Mouse (Mus musculus) hindbrain, embryonic 13.5 days (tissue): Measurements from ENCODE around the gene Zfp385b. TPM values are rescaled to one million over a fixed set of nuclear protein-coding genes. Genes with fewer than 3 reads are reported as not detected.
A peak's percentile ranks its signal among the peaks of the same experiment; 100 is the strongest.

Experiments
- ATAC-seq: fragments of 200-750 bp; cut with Nextera tagmentation; 2 replicates; pipeline ENCODE4 v1.8.0; 2017; ENCODE audit warnings: moderate TSS enrichment; ENCODE audit not compliant: low FRiP score
- H3K27ac ChIP-seq: fragments of 300-500 bp; sonication (generic); 2 replicates; pipeline ENCODE4 v1.5.1; 2015; ENCODE audit warnings: inconsistent platforms, mild to moderate bottlenecking, moderate library complexity
- H3K27me3 ChIP-seq: fragments of 300-500 bp; sonication (generic); 2 replicates; pipeline ENCODE4 v1.6.1; 2015; ENCODE audit warnings: mild to moderate bottlenecking, inconsistent platforms
- H3K36me3 ChIP-seq: fragments of 300-500 bp; sonication (generic); 2 replicates; pipeline ENCODE4 v1.6.1; 2015; ENCODE audit warnings: mild to moderate bottlenecking, inconsistent platforms
- H3K4me1 ChIP-seq: fragments of 300-500 bp; sonication (generic); replicated peaks from 2 replicates; pipeline ENCODE4 v1.6.1; 2015; ENCODE audit warnings: inconsistent platforms
- H3K4me2 ChIP-seq: fragments of 300-500 bp; sonication (generic); 2 replicates; pipeline ENCODE4 v1.6.1; 2015; ENCODE audit warnings: inconsistent platforms, mild to moderate bottlenecking, moderate library complexity
- H3K4me3 ChIP-seq: fragments of 300-500 bp; sonication (generic); 2 replicates; pipeline ENCODE4 v1.5.1; 2015; ENCODE audit warnings: mild to moderate bottlenecking, inconsistent platforms
- H3K9ac ChIP-seq: fragments of 300-500 bp; sonication (generic); 2 replicates; pipeline ENCODE4 v1.6.1; 2015; ENCODE audit warnings: mild to moderate bottlenecking, inconsistent platforms
- H3K9me3 ChIP-seq: fragments of 300-500 bp; sonication (generic); 2 replicates; pipeline ENCODE4 v1.6.1; 2016; ENCODE audit warnings: inconsistent platforms
- WGBS: fragments of 180-500 bp; shearing (Covaris S2); methylation state at CpG from one replicate; pipeline ENCODE4 v1.1.7; 2015; 5-methylcytosine and 5-hydroxymethylcytosine counted together
- polyA plus RNA-seq: library from polyadenylated mRNA; unstranded; fragments of >200 nt; fragmentation: Nextera tagmentation; extraction: Ambion mirVana; gene quantifications from 2 replicates; pipeline ENCODE4 v1.2.1, GENCODE M21; 2015

Gene Zfp385b
- polyA plus RNA-seq, 1 experiment from 2014 or later = 8.1 TPM

DNA sequence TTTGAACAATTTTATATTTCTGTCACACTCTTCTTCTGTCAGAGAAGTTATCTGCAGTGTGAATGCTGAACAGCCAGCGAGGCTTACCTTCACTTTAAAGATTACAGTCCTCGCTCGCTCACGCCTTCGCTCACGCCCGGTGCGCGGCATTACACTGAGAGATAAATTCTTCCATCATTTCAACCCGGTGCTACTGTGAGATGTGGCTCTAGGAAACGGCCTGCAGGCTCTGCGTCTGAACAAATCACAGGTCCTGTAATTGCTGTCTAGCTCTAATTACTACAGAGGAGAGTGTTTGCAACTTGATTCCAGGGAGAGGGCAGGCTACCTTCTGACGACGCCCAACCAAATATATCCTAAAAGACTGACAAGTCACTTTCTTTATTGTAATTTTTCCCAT, 300.1 kb downstream of the Zfp385b start:
- H3K9me3 ChIP-seq = no peaks in the 10 kb centered on the region
- H3K9ac ChIP-seq = peak overlapping the region; percentile 59
- peaks cover 27% of the 10 kb centered on the region for H3K4me1 ChIP-seq
- H3K27me3 ChIP-seq = peaks cover 8% of the 10 kb centered on the region
- H3K4me3 ChIP-seq = peak overlapping the region; percentile 34
- 0 out of 2 replicates have a peak, but pooled peaks have one; percentile 11 for ATAC-seq
- no peaks in the 10 kb centered on the region for H3K36me3 ChIP-seq
- WGBS = 1% methylated on average over 14 of the region's 14 CpGs
- H3K4me2 ChIP-seq = peak overlapping the region; percentile 56
- no peak overlapping the region for H3K27ac ChIP-seq

GRCm38 (mm10) chr2:77518693-77519092, 300.7 kb downstream of the Zfp385b start:
- Histone ChIP-seq H3K4me3 (peak overlapping the region; percentile 34), H3K27me3 (peaks cover 8% of the 10 kb centered on the region), H3K36me3 (no peaks in the 10 kb centered on the region), H3K9ac (no peak overlapping the region), H3K27ac (no peak overlapping the region), H3K4me1 (peaks cover 30% of the 10 kb centered on the region), H3K9me3 (no peaks in the 10 kb centered on the region), H3K4me2 (peak overlapping the region; percentile 56)
- 12% methylated on average over 8 of the region's 8 CpGs for WGBS
- peak; percentile 53; the same call in 1 of the 2 replicates for ATAC-seq

DNA sequence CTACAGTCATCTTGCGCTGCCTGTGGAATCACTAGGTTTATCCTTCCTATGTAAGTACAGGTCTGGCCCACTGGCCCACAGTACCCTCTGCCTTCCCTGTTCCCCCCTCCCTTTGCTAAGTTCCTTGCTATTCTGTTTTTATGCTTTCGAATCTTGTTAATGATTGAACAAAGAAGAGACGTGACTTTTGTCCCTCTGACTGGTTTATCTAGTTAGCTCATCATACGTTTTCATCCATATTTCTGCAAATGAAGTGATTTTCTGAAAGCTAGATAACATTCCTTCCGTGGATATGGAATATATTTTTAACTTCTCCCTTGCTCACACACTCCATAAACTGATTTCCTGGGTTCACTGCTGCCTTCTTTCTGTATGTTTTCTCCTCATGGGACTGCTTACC, 302.8 kb downstream of the Zfp385b start:
- Histone ChIP-seq H3K4me2 (no peak overlapping the region), H3K9me3 (no peaks in the 10 kb centered on the region), H3K36me3 (no peaks in the 10 kb centered on the region), H3K4me3 (no peak overlapping the region), H3K4me1 (peaks cover 35% of the 10 kb centered on the region), H3K27ac (no peak overlapping the region), H3K27me3 (peaks cover 8% of the 10 kb centered on the region), H3K9ac (no peak overlapping the region)
- no peak for ATAC-seq
- WGBS = 76% methylated on average over 5 of the region's 5 CpGs

GRCm38 (mm10) chr2:77515654-77516053, 303.8 kb downstream of the Zfp385b start:
- no peaks in the 10 kb centered on the region for H3K36me3 ChIP-seq
- no peak for ATAC-seq
- no peak overlapping the region for H3K27ac ChIP-seq
- WGBS = 61% methylated on average over 6 of the region's 6 CpGs
- peaks cover 4% of the 10 kb centered on the region; the same call in 1 of the 2 replicates for H3K27me3 ChIP-seq
- no peak overlapping the region for H3K4me3 ChIP-seq
- H3K9ac ChIP-seq = no peak overlapping the region
- H3K9me3 ChIP-seq = no peaks in the 10 kb centered on the region
- peaks cover 35% of the 10 kb centered on the region for H3K4me1 ChIP-seq
- no peak overlapping the region for H3K4me2 ChIP-seq

GRCm38 (mm10) chr2:77515011-77515410, 304.4 kb downstream of the Zfp385b start:
- Histone ChIP-seq H3K27ac (no peak overlapping the region), H3K9ac (no peak overlapping the region), H3K4me2 (no peak overlapping the region), H3K9me3 (no peaks in the 10 kb centered on the region), H3K4me3 (no peak overlapping the region), H3K36me3 (no peaks in the 10 kb centered on the region), H3K27me3 (peaks cover under 1% of the 10 kb centered on the region; the same call in 1 of the 2 replicates), H3K4me1 (peaks cover 35% of the 10 kb centered on the region)
- WGBS = 54% methylated on average over 7 of the region's 7 CpGs
- no peak for ATAC-seq

- Histone ChIP-seq H3K4me2 (no peak overlapping the region), H3K4me1 (peaks cover 32% of the 10 kb centered on the region), H3K9ac (no peak overlapping the region), H3K4me3 (no peak overlapping the region), H3K27me3 (no peaks in the 10 kb centered on the region), H3K27ac (peak overlapping the region; percentile 69; the same call in 1 of the 2 replicates), H3K36me3 (no peaks in the 10 kb centered on the region), H3K9me3 (no peaks in the 10 kb centered on the region)
- 64% methylated on average over 4 of the region's 4 CpGs for WGBS
- ATAC-seq = no peak
These were observed 305.0 kb downstream of the Zfp385b start for GRCm38 (mm10) chr2:77514476-77514875.

DNA sequence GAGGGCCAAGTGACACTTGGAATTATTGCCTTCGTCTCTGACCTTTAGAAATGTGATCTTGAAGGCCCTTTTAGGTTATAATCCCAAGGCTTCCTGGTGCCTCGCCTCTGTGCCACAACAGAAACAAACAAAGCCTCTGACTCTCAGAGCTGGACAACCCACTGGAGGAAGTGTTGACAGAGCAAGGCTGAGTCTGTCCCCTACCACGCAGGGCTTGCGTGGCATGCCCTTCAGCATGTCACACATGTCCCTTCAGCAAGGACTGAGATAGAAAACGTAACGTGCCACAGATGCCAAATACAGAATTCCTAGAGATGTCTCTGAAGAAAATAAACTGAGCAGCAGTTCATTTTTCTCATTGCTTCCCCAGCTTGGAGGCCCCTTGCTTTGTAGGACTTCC, 310.7 kb downstream of the Zfp385b start:
- Histone ChIP-seq H3K4me2 (no peak overlapping the region), H3K27ac (no peak overlapping the region), H3K36me3 (no peaks in the 10 kb centered on the region), H3K9me3 (no peaks in the 10 kb centered on the region), H3K4me1 (peaks cover 13% of the 10 kb centered on the region), H3K9ac (no peak overlapping the region), H3K4me3 (no peak overlapping the region), H3K27me3 (no peaks in the 10 kb centered on the region)
- 79% methylated on average over 6 of the region's 6 CpGs for WGBS
- no peak for ATAC-seq

- Histone ChIP-seq H3K4me1 (peaks cover 8% of the 10 kb centered on the region), H3K27me3 (no peaks in the 10 kb centered on the region), H3K9me3 (no peaks in the 10 kb centered on the region), H3K4me2 (peak overlapping the region; percentile 44), H3K27ac (no peak overlapping the region), H3K4me3 (peak overlapping the region; percentile 18; the same call in 1 of the 2 replicates), H3K9ac (no peak overlapping the region), H3K36me3 (no peaks in the 10 kb centered on the region)
- 4% methylated on average over 7 of the region's 7 CpGs for WGBS
- ATAC-seq = peak; percentile 59; the same call in 1 of the 2 replicates
These were observed 313.1 kb downstream of the Zfp385b start for GRCm38 (mm10) chr2:77506308-77506707.

GRCm38 (mm10) chr2:77505614-77506013, 313.8 kb downstream of the Zfp385b start:
- Histone ChIP-seq H3K27ac (no peak overlapping the region), H3K4me2 (no peak overlapping the region), H3K27me3 (no peaks in the 10 kb centered on the region), H3K9ac (no peak overlapping the region), H3K36me3 (no peaks in the 10 kb centered on the region), H3K9me3 (no peaks in the 10 kb centered on the region), H3K4me3 (no peak overlapping the region), H3K4me1 (peaks cover 8% of the 10 kb centered on the region)
- ATAC-seq = no peak
- 91% methylated on average over 1 of the region's 1 CpGs for WGBS

GRCm38 (mm10) chr2:77503674-77504351, 315.6 kb downstream of the Zfp385b start:
- H3K4me2 ChIP-seq = no peak overlapping the region
- no peaks in the 10 kb centered on the region for H3K27me3 ChIP-seq
- no peak overlapping the region for H3K4me3 ChIP-seq
- H3K9ac ChIP-seq = no peak overlapping the region
- ATAC-seq = no peak
- 86% methylated on average over 6 of the region's 6 CpGs for WGBS
- peaks cover 8% of the 10 kb centered on the region for H3K4me1 ChIP-seq
- H3K27ac ChIP-seq = no peak overlapping the region
- H3K36me3 ChIP-seq = no peaks in the 10 kb centered on the region
- H3K9me3 ChIP-seq = no peaks in the 10 kb centered on the region

DNA sequence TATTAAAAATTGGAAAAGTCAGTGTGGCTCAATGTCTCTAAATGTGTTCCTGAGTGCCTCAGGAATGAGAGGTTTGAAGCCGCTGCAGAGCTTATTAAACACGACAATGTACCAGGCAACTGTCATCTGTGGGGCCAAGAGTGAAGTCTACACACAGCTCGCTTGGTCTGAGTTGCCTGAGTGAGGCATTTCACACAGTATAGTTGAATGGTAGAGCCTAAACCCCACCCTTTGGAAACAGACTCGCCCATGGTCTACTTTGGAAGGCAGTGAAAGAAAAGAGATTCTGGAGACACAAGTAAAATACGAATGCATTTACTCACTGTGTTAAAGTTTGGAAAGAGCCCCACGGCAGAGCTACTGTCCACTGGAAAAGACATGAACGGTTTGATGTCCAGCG, 316.2 kb downstream of the Zfp385b start:
- Histone ChIP-seq H3K9me3 (no peaks in the 10 kb centered on the region), H3K4me3 (no peak overlapping the region), H3K4me1 (peaks cover 8% of the 10 kb centered on the region), H3K27ac (no peak overlapping the region), H3K27me3 (no peaks in the 10 kb centered on the region), H3K9ac (no peak overlapping the region), H3K4me2 (no peak overlapping the region), H3K36me3 (no peaks in the 10 kb centered on the region)
- ATAC-seq = no peak
- WGBS = 83% methylated on average over 8 of the region's 8 CpGs

GRCm38 (mm10) chr2:77502458-77502857, 317.0 kb downstream of the Zfp385b start:
- Histone ChIP-seq H3K4me3 (no peak overlapping the region), H3K9me3 (no peaks in the 10 kb centered on the region), H3K27ac (no peak overlapping the region), H3K9ac (no peak overlapping the region), H3K4me2 (no peak overlapping the region), H3K36me3 (no peaks in the 10 kb centered on the region), H3K27me3 (no peaks in the 10 kb centered on the region), H3K4me1 (peaks cover 8% of the 10 kb centered on the region)
- no peak for ATAC-seq
- WGBS = 84% methylated on average over 8 of the region's 8 CpGs

DNA sequence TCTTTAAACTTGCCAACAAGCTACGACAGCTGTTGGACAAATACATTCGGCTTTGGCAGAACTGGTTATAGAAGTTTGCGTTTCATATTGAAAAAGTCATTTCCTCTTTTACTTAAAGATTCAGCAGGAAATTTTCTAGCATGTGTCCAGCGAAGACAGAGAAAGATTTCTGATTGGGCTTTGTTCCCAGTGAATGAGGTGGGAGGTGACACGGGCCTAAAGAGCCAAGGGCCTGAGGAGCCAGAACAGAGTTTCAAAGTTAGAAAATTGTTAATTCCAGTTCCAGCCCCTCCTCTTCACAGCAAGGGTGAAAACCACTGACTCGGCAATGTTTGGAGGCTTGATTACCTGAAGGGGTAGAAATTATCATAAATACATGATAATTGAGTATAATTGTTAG, 319.0 kb downstream of the Zfp385b start:
- no peak for ATAC-seq

More for the DNA sequence above, 319.0 kb downstream of the Zfp385b start:
- Histone ChIP-seq H3K4me3 (no peak overlapping the region), H3K27ac (no peak overlapping the region), H3K4me2 (no peak overlapping the region), H3K9ac (no peak overlapping the region), H3K9me3 (no peaks in the 10 kb centered on the region), H3K36me3 (no peaks in the 10 kb centered on the region), H3K4me1 (no peaks in the 10 kb centered on the region), H3K27me3 (no peaks in the 10 kb centered on the region)
- WGBS = 65% methylated on average over 6 of the region's 6 CpGs
